In the genomic region with DNA sequence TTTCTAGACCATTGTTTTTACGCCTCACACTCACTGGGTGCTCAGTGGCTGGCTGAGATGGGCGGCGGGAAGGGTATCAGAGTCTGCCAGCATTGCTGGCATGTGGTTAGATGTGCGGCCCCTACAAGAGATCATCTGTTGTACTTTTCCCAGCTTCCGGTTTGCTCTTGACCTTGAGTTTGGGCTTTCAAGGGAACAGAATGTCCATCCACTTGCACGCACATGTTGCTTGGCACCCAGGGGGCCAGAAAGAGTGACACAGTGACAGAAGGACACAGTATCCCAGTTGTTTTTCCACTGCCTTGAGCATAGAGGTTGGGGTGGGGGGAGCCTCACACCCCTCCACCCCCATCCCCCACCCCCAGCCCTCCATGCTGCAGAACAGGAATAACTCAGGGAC, we compare ENCODE assay signal across 25 mouse cellular contexts. TPM values are rescaled to one million over a fixed set of nuclear protein-coding genes. Genes with fewer than 3 reads are reported as not detected.
DNase-seq lines count a peak whose midpoint lies in the region; ATAC-seq and TF ChIP-seq lines count a peak whose summit lies in the region.
"Had no signal": no experiment of that assay in that cellular context is flagged by ENCODE, and none has a peak within 500 bp of the region (broad histone marks: within the 10 kb centered on the region; RNA-seq: fewer than 3 reads in every experiment).

No protein-coding gene starts in this region.

- no peak overlapping the region for H3K27ac ChIP-seq in lung, postnatal 0 days (ENCODE audit: low read length)
- peak overlapping the region; percentile 63 for H3K27ac ChIP-seq in thymus, adult 2 months (ENCODE audit: control insufficient read depth, insufficient read depth, low read length)
- H3K27ac ChIP-seq: embryonic facial prominence, embryonic 10.5 days; embryonic facial prominence, embryonic 13.5 days; forebrain, embryonic 12.5 days; forebrain, embryonic 15.5 days; heart, embryonic 15.5 days; hindbrain, embryonic 12.5 days; hindbrain, embryonic 15.5 days had no signal

- H3K4me1 ChIP-seq in lung, postnatal 0 days (ENCODE audit: insufficient read depth, low read depth, low read length) = no peaks in the 10 kb centered on the region
- H3K4me1 ChIP-seq in thymus, adult 2 months (replicated peaks; ENCODE audit: control insufficient read depth, insufficient read depth, low read length) = peaks cover 75% of the 10 kb centered on the region
- H3K4me1 ChIP-seq: forebrain, embryonic 15.5 days; hindbrain, embryonic 15.5 days had no signal

- H3K4me2 ChIP-seq in lung, postnatal 0 days (replicated peaks; ENCODE audit: low read depth, low read length) = no peak overlapping the region
- H3K4me2 ChIP-seq: embryonic facial prominence, embryonic 13.5 days; forebrain, embryonic 12.5 days; forebrain, embryonic 15.5 days; heart, embryonic 12.5 days; heart, embryonic 15.5 days; hindbrain, embryonic 12.5 days; hindbrain, embryonic 15.5 days had no signal

- H3K27me3 ChIP-seq in lung, postnatal 0 days (replicated peaks; ENCODE audit: insufficient read depth, low read length) = no peaks in the 10 kb centered on the region
- no peaks in the 10 kb centered on the region for H3K27me3 ChIP-seq in thymus, adult 2 months (ENCODE audit: control insufficient read depth, insufficient read depth, low read length)
- H3K27me3 ChIP-seq: embryonic facial prominence, embryonic 13.5 days; forebrain, embryonic 12.5 days; forebrain, embryonic 15.5 days; heart, embryonic 12.5 days; heart, embryonic 15.5 days; hindbrain, embryonic 12.5 days; hindbrain, embryonic 15.5 days; Patski had no signal

- no peak for TF ChIP-seq EP300 in lung, postnatal 0 days (IDR thresholded peaks at IDR 0.05)

- no peaks in the 10 kb centered on the region for H3K9me3 ChIP-seq in lung, postnatal 0 days (ENCODE audit: low read length)
- H3K9me3 ChIP-seq: forebrain, embryonic 12.5 days; forebrain, embryonic 15.5 days; heart, embryonic 15.5 days; hindbrain, embryonic 15.5 days had no signal

- no peak for TF ChIP-seq CTCF in lung, postnatal 0 days (IDR thresholded peaks at IDR 0.05)
- no peak for TF ChIP-seq CTCF in thymus, adult 2 months (IDR thresholded peaks at IDR 0.05; ENCODE audit: borderline replicate concordance, control insufficient read depth, extremely low read depth, insufficient read depth, low read length, poor library complexity)

- 68% methylated on average over 6 of the region's 6 CpGs for WGBS in lung, postnatal 0 days
- 53% methylated on average over 6 of the region's 6 CpGs for WGBS in thymus, adult 2 months

- H3K9ac ChIP-seq in lung, postnatal 0 days (replicated peaks; ENCODE audit: low read depth) = no peak overlapping the region
- H3K9ac ChIP-seq: embryonic facial prominence, embryonic 13.5 days; forebrain, embryonic 12.5 days; forebrain, embryonic 15.5 days; heart, embryonic 12.5 days; heart, embryonic 15.5 days; hindbrain, embryonic 12.5 days; hindbrain, embryonic 15.5 days had no signal

- peak; percentile 55 for DNase-seq in adrenal gland, postnatal 14 days
- DNase-seq in adrenal gland, postnatal 25 days = no peak
- no peak for DNase-seq in lung, postnatal 0 days (ENCODE audit: low spot score)
- DNase-seq in lung, postnatal 36 days = no peak
- no peak for DNase-seq in thymus, adult 2 months
- no peak for DNase-seq in thymus, adult 18-20 months
- DNase-seq: adrenal gland, postnatal 10 days; cerebellum, adult 11-12 months; cerebellum, adult 8-10 months; cerebellum, postnatal 10 days; cerebellum, postnatal 36 days; embryo, embryonic 11 days; gastrocnemius, postnatal 10 days; gastrocnemius, postnatal 36 days; heart, postnatal 14 days had no signal

- TF ChIP-seq POLR2A in thymus, adult 2 months (IDR thresholded peaks at IDR 0.05; ENCODE audit: control insufficient read depth, extremely low read depth, insufficient read depth, low read length, poor library complexity) = 0 out of 2 replicates have a peak, but pooled peaks have one; percentile 7

- peak; percentile 21; the same call in 1 of the 2 replicates for ATAC-seq in lung, postnatal 0 days
- ATAC-seq: forebrain, embryonic 15.5 days; Patski had no signal

- no peak overlapping the region for H3K4me3 ChIP-seq in lung, postnatal 0 days (ENCODE audit: low read depth, low read length)
- no peak overlapping the region for H3K4me3 ChIP-seq in thymus, adult 2 months (ENCODE audit: control insufficient read depth, insufficient read depth, low read length)
- H3K4me3 ChIP-seq: embryonic facial prominence, embryonic 10.5 days; embryonic facial prominence, embryonic 13.5 days; erythroblast, embryonic 14.5 days; forebrain, embryonic 12.5 days; forebrain, embryonic 15.5 days; heart, embryonic 12.5 days; heart, embryonic 15.5 days; hindbrain, embryonic 12.5 days; hindbrain, embryonic 15.5 days had no signal

- no peaks in the 10 kb centered on the region for H3K36me3 ChIP-seq in lung, postnatal 0 days (ENCODE audit: insufficient read depth, low read length)
- H3K36me3 ChIP-seq in thymus, adult 2 months (ENCODE audit: control insufficient read depth, insufficient read depth, low read length) = no peaks in the 10 kb centered on the region
- H3K36me3 ChIP-seq: embryonic facial prominence, embryonic 10.5 days; embryonic facial prominence, embryonic 13.5 days; forebrain, embryonic 12.5 days; forebrain, embryonic 15.5 days; heart, embryonic 12.5 days; heart, embryonic 15.5 days; hindbrain, embryonic 12.5 days; hindbrain, embryonic 15.5 days had no signal

RNA-seq across cellular contexts. Expression of a gene that starts 33.8 kb away (rescaled TPM):
- 0.33 and 0.38 TPM in 2 replicates for total RNA-seq in adrenal gland, postnatal 14 days (2021)
- total RNA-seq in adrenal gland, postnatal 25 days (2021) = 0.30 and 0.86 TPM in 2 replicates
- 1.0 and 1.2 TPM in 2 replicates for polyA plus RNA-seq in lung, postnatal 0 days (2015; fragmentation: Nextera tagmentation; extraction: Ambion mirVana)
- polyA plus RNA-seq in thymus, adult 2 months (2012; rRNA removed) = 8.3 and 8.9 TPM in 2 replicates

RNA-seq across cellular contexts. Expression of a gene that starts 57.0 kb away (rescaled TPM):
- 126 and 202 TPM in 2 replicates for total RNA-seq in adrenal gland, postnatal 14 days (2021)
- total RNA-seq in adrenal gland, postnatal 25 days (2021) = 8.9 and 23.4 TPM in 2 replicates
- 106 and 177 TPM in 2 replicates for polyA plus RNA-seq in lung, postnatal 0 days (2015; fragmentation: Nextera tagmentation; extraction: Ambion mirVana)
- 28.4 and 31.1 TPM in 2 replicates for polyA plus RNA-seq in thymus, adult 2 months (2012; rRNA removed)
